Mouse (Mus musculus) heart, postnatal 4 days (tissue): ENCODE results near the gene Ralgps1. TPM values are rescaled to one million over a fixed set of nuclear protein-coding genes. Genes with fewer than 3 reads are reported as not detected.

Experiments
- DNase-seq: peaks from one replicate; pipeline ENCODE4 v3.0.0; 2021
- total RNA-seq, 2 experiments: library from RNA; stranded (reverse); gene quantifications; 2 replicates each; pipeline ENCODE4 v1.2.3; 2021

The Ralgps1 gene
- total RNA-seq, 2 experiments from 2014 or later, result 8.7 to 8.8 TPM

DNA sequence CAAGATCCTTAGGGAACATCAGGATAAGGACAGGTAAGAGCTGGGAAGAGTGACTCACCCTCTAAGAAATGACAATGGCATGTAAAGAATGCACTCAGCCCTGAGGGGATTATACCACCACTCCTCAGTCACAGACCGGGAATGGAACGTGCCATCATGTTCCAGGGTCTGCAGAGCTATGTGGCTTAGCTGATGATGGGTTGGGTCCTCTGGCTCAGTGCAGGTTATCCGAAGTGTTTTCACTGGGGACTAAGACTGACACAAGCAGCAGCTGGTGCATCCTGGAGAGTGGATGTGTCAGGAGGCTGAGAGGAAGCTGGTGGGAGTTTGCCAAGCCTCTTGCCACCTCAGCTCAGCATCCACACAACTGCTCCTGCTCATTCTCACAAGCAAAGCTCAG lies 50.7 kb downstream of the Ralgps1 start:
- DNase-seq, result no peak

GRCm38 (mm10) chr2:33319934-33320333 lies 51.4 kb downstream of the Ralgps1 start:
- DNase-seq, result no peak

GRCm38 (mm10) chr2:33319455-33319854 lies 51.8 kb downstream of the Ralgps1 start:
- DNase-seq, result no peak

DNA sequence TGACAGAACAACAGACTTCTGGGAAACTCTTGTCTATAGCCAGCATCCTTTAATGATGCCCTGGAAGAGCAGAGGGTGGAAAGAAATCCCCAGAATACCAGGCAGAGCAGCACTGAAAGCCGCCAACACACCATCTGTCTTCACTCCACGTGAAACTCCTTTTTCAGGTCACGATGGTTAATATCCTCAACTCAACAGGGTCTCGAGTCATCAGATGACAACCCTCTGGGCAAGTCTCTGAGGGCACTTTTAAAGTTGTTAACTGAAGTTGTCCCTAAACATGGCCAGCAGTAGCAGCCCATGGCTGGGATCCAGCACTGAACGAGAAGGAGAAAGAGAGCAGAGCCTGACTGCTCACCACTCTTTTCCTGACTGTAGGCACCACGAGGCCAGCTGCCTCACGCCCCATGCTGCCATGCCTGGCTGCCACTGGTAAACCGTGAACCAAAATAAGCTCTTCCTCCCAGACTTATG lies 52.8 kb downstream of the Ralgps1 start:
- peak; percentile 40 for DNase-seq

- peak; percentile 94 for DNase-seq
Measured at GRCm38 (mm10) chr2:33316516-33316915, 54.8 kb downstream of the Ralgps1 start.

DNA sequence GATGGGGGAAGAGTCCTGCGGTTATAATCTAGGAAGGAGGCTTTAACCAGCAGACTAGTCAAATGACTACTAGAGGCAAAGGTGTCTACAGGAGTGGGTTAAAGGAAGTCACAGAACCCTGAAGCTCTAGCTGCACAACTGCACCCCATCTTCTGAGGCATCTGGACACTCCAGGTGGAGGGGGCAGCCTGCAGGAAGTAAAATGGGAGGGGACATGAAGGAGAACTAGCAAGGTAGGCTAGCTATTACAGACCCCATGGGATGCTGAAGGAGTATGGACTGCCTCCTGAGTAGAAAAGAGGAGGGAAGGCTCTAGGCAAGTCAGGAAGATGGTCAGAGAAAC lies 55.3 kb downstream of the Ralgps1 start:
- DNase-seq, result no peak

DNA sequence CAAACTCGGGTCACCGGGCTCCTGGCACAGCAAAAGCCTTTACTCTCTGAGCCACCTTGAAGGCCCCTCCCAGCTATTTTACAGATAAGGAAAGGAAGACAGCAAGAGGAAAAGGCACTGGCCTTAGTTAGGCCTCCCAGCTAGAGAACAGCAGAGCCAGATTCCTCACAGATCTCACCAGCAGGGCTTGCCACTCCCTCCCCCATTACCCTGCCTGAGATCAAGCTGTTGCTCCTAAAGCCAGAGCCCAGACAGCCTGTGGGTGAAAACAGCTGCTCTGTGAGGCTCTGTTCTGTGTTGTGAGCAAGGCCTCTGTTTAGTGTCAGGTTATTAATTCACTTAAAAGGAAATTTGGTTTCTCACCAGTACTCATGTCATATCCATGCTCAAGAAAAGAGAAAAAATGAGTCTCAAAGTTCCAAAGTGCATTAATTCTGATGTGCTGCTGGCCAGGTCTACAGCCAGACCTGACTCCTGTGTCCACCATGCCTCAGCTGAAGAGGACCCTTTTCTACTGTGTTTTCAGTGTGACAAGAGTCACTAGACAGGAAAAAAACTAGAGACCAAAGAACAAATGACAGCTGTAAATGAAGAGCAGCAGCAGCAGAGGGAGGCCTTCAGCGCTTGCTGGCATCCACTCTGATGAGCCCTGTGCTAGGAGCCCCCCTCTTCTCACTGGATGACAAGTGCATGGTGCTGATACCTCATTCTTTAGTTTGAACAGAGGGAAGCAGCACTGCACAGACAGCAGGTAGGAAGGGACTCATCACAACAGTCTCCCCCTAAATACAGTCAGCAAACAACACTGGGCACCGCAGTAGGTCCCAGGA lies 55.8 kb downstream of the Ralgps1 start:
- peak; percentile 37 for DNase-seq

GRCm38 (mm10) chr2:33309426-33309825 lies 61.9 kb downstream of the Ralgps1 start:
- DNase-seq, result peak; percentile 47

GRCm38 (mm10) chr2:33306565-33306964 lies 64.7 kb downstream of the Ralgps1 start:
- DNase-seq, result no peak

DNA sequence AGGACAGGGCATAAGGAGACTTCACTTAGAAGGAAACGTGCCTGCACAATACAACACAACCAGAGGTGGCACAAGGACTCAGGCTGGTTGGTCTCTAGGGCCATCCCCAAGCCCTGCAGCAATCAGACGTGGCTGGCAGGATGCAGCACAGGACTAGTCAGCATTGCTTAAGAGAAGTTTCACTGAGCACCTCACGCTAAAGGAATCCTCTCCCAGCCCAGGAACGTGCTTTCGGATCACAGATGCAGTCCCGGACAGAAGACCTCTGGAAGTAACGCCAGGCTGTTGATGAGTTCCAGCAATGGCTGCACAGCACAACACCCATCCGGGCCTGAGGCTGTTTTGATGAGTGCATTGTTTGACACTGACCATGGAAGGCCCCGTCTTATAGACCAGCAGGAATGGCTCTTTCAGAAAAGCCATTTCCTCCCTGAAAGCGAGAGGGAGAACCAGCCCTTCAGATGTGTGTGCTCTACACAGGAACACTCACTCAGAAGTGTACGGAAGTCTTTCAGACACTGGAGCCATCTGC lies 67.8 kb downstream of the Ralgps1 start:
- DNase-seq, result no peak

DNA sequence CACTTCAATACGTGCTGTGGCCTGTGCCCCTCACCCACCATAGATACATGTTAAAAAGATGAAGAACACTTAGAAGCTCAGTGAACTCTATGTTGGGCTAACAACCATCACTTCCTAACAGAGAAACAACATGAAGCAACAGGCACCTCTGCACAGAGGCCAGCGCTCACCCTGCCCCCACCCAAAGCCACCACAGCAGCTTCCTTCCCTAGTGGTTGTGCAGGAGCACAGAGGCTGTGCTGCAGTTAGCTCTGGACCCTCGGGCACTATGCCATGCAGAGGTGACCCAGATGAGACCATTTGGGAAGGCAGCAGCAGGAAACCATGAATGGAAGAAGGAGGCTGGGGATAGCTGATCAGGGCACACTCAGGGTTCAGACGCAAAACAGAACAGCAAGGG lies 68.5 kb downstream of the Ralgps1 start:
- no peak for DNase-seq

- no peak for DNase-seq
Measured at GRCm38 (mm10) chr2:33302405-33302804, 68.9 kb downstream of the Ralgps1 start.

- no peak for DNase-seq
Measured at GRCm38 (mm10) chr2:33300371-33301046, 70.8 kb downstream of the Ralgps1 start.

DNA sequence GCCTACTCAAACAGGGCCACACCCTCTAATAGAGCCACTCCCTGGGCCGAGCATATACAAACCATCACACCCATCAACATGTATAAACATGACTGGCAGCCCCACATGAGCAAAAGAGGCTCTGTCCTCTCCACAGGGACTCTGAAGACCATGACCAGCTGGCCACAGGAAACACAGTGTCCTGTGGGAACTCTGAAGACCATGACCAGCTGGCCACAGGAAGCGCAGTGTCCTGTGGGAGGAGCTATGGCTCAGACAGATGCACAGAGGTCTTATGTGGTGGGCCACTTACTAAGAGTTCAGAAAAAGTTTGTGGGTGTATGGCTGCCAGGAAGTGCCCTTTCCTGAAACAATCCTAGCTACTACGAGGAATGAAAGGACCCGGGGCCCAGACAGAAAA lies 72.4 kb downstream of the Ralgps1 start:
- DNase-seq, result no peak

- DNase-seq, result no peak
Measured at GRCm38 (mm10) chr2:33295115-33295514, 76.2 kb downstream of the Ralgps1 start.

- no peak for DNase-seq
Measured at GRCm38 (mm10) chr2:33292057-33292456, 79.2 kb downstream of the Ralgps1 start.

DNA sequence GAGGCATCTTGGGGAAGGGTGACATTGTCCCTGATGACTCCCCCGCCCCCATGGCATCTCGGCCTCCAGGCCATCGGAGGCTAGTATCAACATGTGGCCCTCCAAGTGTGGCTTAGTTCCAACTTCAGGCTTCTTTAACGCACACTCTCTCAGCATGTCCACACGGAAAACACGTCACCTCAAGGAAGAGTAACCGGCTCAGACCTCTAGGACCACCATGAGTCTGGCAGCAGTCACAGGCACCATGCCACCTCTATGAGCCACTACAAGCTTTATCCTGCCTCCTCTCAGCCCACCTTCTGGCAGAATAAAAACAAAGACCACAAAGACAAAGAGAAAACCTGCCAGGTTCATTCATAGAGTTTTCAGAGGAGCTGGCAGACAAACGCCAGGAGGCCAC lies 80.8 kb downstream of the Ralgps1 start:
- no peak for DNase-seq

- no peak for DNase-seq
Measured at GRCm38 (mm10) chr2:33288837-33289236, 82.4 kb downstream of the Ralgps1 start.

DNA sequence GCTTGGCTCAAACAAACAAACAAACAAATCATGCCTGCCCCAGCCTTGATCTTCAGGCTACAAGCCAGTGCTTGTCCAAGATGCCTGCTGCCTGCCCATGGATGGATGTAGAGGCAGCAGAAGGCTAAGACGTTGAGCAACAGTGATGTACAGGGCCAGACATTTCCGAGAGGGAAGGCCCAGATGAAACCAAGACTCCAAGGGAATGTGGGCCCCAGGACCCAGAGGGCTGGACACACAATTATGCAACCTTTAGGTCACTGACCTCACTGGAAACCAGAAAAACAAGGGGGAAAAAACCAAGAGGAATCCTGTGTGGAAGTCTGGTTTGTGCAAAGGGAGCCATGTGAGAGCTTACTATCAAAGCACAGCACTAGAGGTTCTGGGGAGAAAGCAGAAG lies 87.6 kb downstream of the Ralgps1 start:
- no peak for DNase-seq

DNA sequence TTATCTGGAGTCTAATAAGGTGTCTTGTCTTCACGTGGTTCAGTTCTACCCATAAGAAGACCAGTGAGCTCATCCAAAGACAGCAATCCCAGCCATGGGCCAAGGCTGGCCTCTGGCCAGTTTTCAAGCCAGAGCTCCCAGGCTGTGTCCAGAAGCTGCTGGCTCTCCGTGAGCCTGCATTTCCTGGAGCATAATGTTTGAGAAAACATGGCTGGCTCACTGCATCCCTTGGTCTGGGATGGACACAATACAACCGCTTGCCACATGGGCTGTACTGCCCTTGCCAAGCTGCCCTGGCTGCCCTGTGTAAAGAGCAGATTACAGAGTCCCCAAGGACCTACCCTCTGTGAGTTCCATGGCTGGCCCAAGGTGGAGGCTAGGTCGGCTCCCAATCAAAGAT lies 88.4 kb downstream of the Ralgps1 start:
- DNase-seq, result peak; percentile 80

- DNase-seq, result no peak
Measured at GRCm38 (mm10) chr2:33281807-33282206, 89.5 kb downstream of the Ralgps1 start.

- no peak for DNase-seq
Measured at GRCm38 (mm10) chr2:33280525-33280924, 90.8 kb downstream of the Ralgps1 start.

- DNase-seq, result no peak
Measured at GRCm38 (mm10) chr2:33279758-33280157, 91.5 kb downstream of the Ralgps1 start.
